Mouse (Mus musculus) MEL (cell line): Measurements from ENCODE around the gene Scin. TPM values are rescaled to one million over a fixed set of nuclear protein-coding genes. Genes with fewer than 3 reads are reported as not detected.
A peak's percentile ranks its signal among the peaks of the same experiment; 100 is the strongest.

ENCODE experiments used
- DNase-seq: peaks from one replicate; pipeline ENCODE4 v3.0.0; 2011; ENCODE audit warnings: low read depth, low spot score
- H3K27ac ChIP-seq: 2 replicates; pipeline ENCODE4 v1.5.1; 2012; ENCODE audit warnings: low read depth, mild to moderate bottlenecking, control low read depth, low read length, moderate library complexity; ENCODE audit not compliant: control insufficient read depth
- H3K27me3 ChIP-seq, 2 experiments: fragments of 150-350 bp in 1 of 2; sonication (generic) in 1 of 2; 2 replicates each; pipeline ENCODE4 v1.6.1; 2012; ENCODE audit warnings: low read length in 2 of 2, mild to moderate bottlenecking in 2 of 2, improper control_type of control experiment in 1 of 2, moderate library complexity in 1 of 2; ENCODE audit not compliant: insufficient read depth in 2 of 2, control insufficient read depth in 1 of 2
- H3K36me3 ChIP-seq, 2 experiments: 2 replicates each; pipeline ENCODE4 v1.6.1; 2012 to 2014; ENCODE audit warnings: low read length in 2 of 2, improper control_type of control experiment in 1 of 2, inconsistent platforms in 1 of 2, mild to moderate bottlenecking in 1 of 2; ENCODE audit not compliant: insufficient read depth in 2 of 2, control insufficient read depth in 1 of 2
- H3K4me1 ChIP-seq, 2 experiments: fragments of 150-350 bp in 1 of 2; sonication (generic) in 1 of 2; 2 replicates each; pipeline ENCODE4 v1.6.1; 2012; ENCODE audit warnings: low read length in 2 of 2, improper control_type of control experiment in 1 of 2, mild to moderate bottlenecking in 1 of 2; ENCODE audit not compliant: insufficient read depth in 2 of 2, control insufficient read depth in 1 of 2
- H3K4me3 ChIP-seq, 2 experiments: fragments of 150-350 bp in 1 of 2; sonication (generic) in 1 of 2; 2 replicates each; pipeline ENCODE4 v1.5.1; 2012; ENCODE audit warnings: low read depth in 2 of 2, low read length in 2 of 2, mild to moderate bottlenecking in 2 of 2, moderate library complexity in 2 of 2, control low read depth in 1 of 2, improper control_type of control experiment in 1 of 2; ENCODE audit not compliant: control insufficient read depth in 1 of 2, insufficient read depth in 1 of 2
- H3K79me2 ChIP-seq: 2 replicates; pipeline ENCODE4 v1.6.1; 2012; ENCODE audit warnings: mild to moderate bottlenecking, low read length, moderate library complexity; ENCODE audit not compliant: control insufficient read depth, poor library complexity, insufficient read depth
- H3K9ac ChIP-seq: 2 replicates; pipeline ENCODE4 v1.6.1; 2012; ENCODE audit warnings: low read depth, mild to moderate bottlenecking, control low read depth, low read length, moderate library complexity; ENCODE audit not compliant: control insufficient read depth, poor library complexity, severe bottlenecking
- H3K9me3 ChIP-seq: fragments of 150-350 bp; sonication (generic); replicated peaks from 2 replicates; pipeline ENCODE4 v1.6.1; 2012; ENCODE audit warnings: mild to moderate bottlenecking, low read length, improper control_type of control experiment, moderate library complexity; ENCODE audit not compliant: insufficient read depth
- BHLHE40 ChIP-seq: IDR thresholded peaks from 2 replicates; pipeline ENCODE4 v1.6.1; 2012; ENCODE audit warnings: low read depth, mild to moderate bottlenecking, inconsistent platforms, low read length, improper control_type of control experiment, borderline replicate concordance
- CHD1 ChIP-seq: IDR thresholded peaks from 2 replicates; pipeline ENCODE4 v1.6.1; 2012; ENCODE audit warnings: low read depth, mild to moderate bottlenecking, inconsistent platforms, low read length, improper control_type of control experiment
- CTCF ChIP-seq, 3 experiments: IDR thresholded peaks in 2 of 3; conservative IDR thresholded peaks in 1 of 3; 2 replicates each; pipeline ENCODE4 v1.5.1; 2011 to 2012; ENCODE audit warnings: low read length in 3 of 3, low read depth in 2 of 3, mild to moderate bottlenecking in 2 of 3, improper control_type of control experiment in 1 of 3, inconsistent platforms in 1 of 3, mixed read lengths in 1 of 3, moderate library complexity in 1 of 3; ENCODE audit not compliant: control insufficient read depth in 1 of 3, insufficient read depth in 1 of 3, poor library complexity in 1 of 3, severe bottlenecking in 1 of 3
- EP300 ChIP-seq, 2 experiments: IDR thresholded peaks; 2 replicates each; pipeline ENCODE4 v1.6.1; 2011; ENCODE audit warnings: improper control_type of control experiment in 2 of 2, low read length in 2 of 2, low read depth in 1 of 2, mild to moderate bottlenecking in 1 of 2
- ETS1 ChIP-seq: IDR thresholded peaks from 2 replicates; pipeline ENCODE4 v1.6.1; 2012; ENCODE audit warnings: low read depth, mild to moderate bottlenecking, inconsistent platforms, low read length, improper control_type of control experiment, moderate library complexity
- GATA1 ChIP-seq: IDR thresholded peaks from 2 replicates; pipeline ENCODE4 v1.6.1; 2011; ENCODE audit warnings: low read depth, low read length, improper control_type of control experiment
- HCFC1 ChIP-seq: IDR thresholded peaks from 2 replicates; pipeline ENCODE4 v1.6.1; 2012; ENCODE audit warnings: low read depth, mild to moderate bottlenecking, inconsistent platforms, low read length, improper control_type of control experiment, moderate library complexity
- JUND ChIP-seq: IDR thresholded peaks from 2 replicates; pipeline ENCODE4 v1.6.1; 2011; ENCODE audit warnings: low read depth, mild to moderate bottlenecking, improper control_type of control experiment, low read length
- KAT2A ChIP-seq: conservative IDR thresholded peaks from 2 replicates; pipeline ENCODE4 v1.6.1; 2012; ENCODE audit warnings: low read depth, low read length, improper control_type of control experiment, inconsistent platforms
- MAX ChIP-seq: IDR thresholded peaks from 2 replicates; pipeline ENCODE4 v1.6.1; 2011; ENCODE audit warnings: low read length, improper control_type of control experiment
- MAZ ChIP-seq: IDR thresholded peaks from 2 replicates; pipeline ENCODE4 v1.6.1; 2012; ENCODE audit warnings: low read depth, mild to moderate bottlenecking, inconsistent platforms, low read length, improper control_type of control experiment
- MXI1 ChIP-seq: IDR thresholded peaks from 2 replicates; pipeline ENCODE4 v1.6.1; 2011; ENCODE audit warnings: mild to moderate bottlenecking, low read depth, low read length, improper control_type of control experiment
- MYB ChIP-seq: IDR thresholded peaks from 2 replicates; pipeline ENCODE4 v1.6.1; 2011; ENCODE audit warnings: mild to moderate bottlenecking, low read depth, low read length, improper control_type of control experiment
- MYC ChIP-seq: IDR thresholded peaks from 2 replicates; pipeline ENCODE4 v1.6.1; 2011; ENCODE audit warnings: low read depth, mild to moderate bottlenecking, low read length, improper control_type of control experiment, moderate library complexity
- POLR2AphosphoS2 ChIP-seq: IDR thresholded peaks from 2 replicates; pipeline ENCODE4 v1.6.1; 2011; ENCODE audit warnings: low read length, improper control_type of control experiment
- RAD21 ChIP-seq: IDR thresholded peaks from 2 replicates; pipeline ENCODE4 v1.6.1; 2011; ENCODE audit warnings: mild to moderate bottlenecking, low read depth, low read length, improper control_type of control experiment
- RCOR1 ChIP-seq: IDR thresholded peaks from 2 replicates; pipeline ENCODE4 v1.6.1; 2012; ENCODE audit warnings: low read depth, mild to moderate bottlenecking, inconsistent platforms, low read length, improper control_type of control experiment
- SIN3A ChIP-seq: IDR thresholded peaks from 2 replicates; pipeline ENCODE4 v1.6.1; 2012; ENCODE audit warnings: low read length, improper control_type of control experiment, inconsistent platforms
- TAL1 ChIP-seq: IDR thresholded peaks from 2 replicates; pipeline ENCODE4 v1.6.1; 2012; ENCODE audit warnings: mild to moderate bottlenecking, inconsistent platforms, low read length, moderate library complexity, mixed read lengths
- TBP ChIP-seq: IDR thresholded peaks from 2 replicates; pipeline ENCODE4 v1.8.0; 2011; ENCODE audit warnings: low read depth, low read length, improper control_type of control experiment
- TCF12 ChIP-seq: IDR thresholded peaks from 2 replicates; pipeline ENCODE4 v1.6.1; 2014; ENCODE audit warnings: low read depth, mild to moderate bottlenecking, inconsistent platforms, low read length, improper control_type of control experiment, moderate library complexity
- UBTF ChIP-seq: IDR thresholded peaks from 2 replicates; pipeline ENCODE4 v1.6.1; 2012; ENCODE audit warnings: low read depth, mild to moderate bottlenecking, inconsistent platforms, low read length, improper control_type of control experiment, moderate library complexity, borderline replicate concordance; ENCODE audit not compliant: insufficient read depth
- ZC3H11A ChIP-seq: IDR thresholded peaks from 2 replicates; pipeline ENCODE4 v1.6.1; 2012; ENCODE audit warnings: low read depth, mild to moderate bottlenecking, inconsistent platforms, low read length, improper control_type of control experiment
- ZMIZ1 ChIP-seq: IDR thresholded peaks from 2 replicates; pipeline ENCODE4 v1.6.1; 2012; ENCODE audit warnings: low read depth, mild to moderate bottlenecking, inconsistent platforms, low read length, improper control_type of control experiment, moderate library complexity
- ZNF384 ChIP-seq: IDR thresholded peaks from 2 replicates; pipeline ENCODE4 v1.6.1; 2012; ENCODE audit warnings: low read depth, mild to moderate bottlenecking, inconsistent platforms, low read length, improper control_type of control experiment
- polyA plus RNA-seq, 2 experiments: library from polyadenylated mRNA; stranded (reverse) in 1 of 2; unstranded in 1 of 2; fragments of >175 nt in 1 of 2; fragments of >200 nt in 1 of 2; gene quantifications; 2 replicates each; pipeline versions ENCODE4 v1.2.1 to v1.2.4; 2012; ENCODE audit warnings: low replicate concordance in 2 of 2, low read depth in 1 of 2; ENCODE audit not compliant: insufficient read length in 2 of 2, insufficient read depth in 1 of 2, missing spikeins in 1 of 2
- total RNA-seq: library from RNA; depleted of rRNA; stranded (reverse); fragments of 300-350 nt; gene quantifications from 2 replicates; pipeline ENCODE4 v1.2.3, GENCODE M21; 2012

Gene Scin
- total and polyA plus RNA-seq, 3 experiments = 0.03 to 0.04 TPM; not detected in 1

- Histone ChIP-seq H3K4me3 (peak overlapping the region; percentile 85 to 96), H3K27me3 (no peaks in the 10 kb centered on the region), H3K79me2 (peaks cover 24% of the 10 kb centered on the region), H3K4me1 (no peaks in the 10 kb centered on the region; a peak in 1 of 4 replicates), H3K9me3 (no peaks in the 10 kb centered on the region)
- peak; percentile 72 for DNase-seq
- TF ChIP-seq TBP (peak; percentile 29; the same call in 1 of the 2 replicates), MYC (peak; percentile 47; the same call in 1 of the 2 replicates), GATA1 (peak; percentile 83), HCFC1 (0 out of 2 replicates have a peak, but pooled peaks have one; percentile 37), MXI1 (peak; percentile 36; the same call in 1 of the 2 replicates), JUND (no peak), UBTF (no peak), POLR2AphosphoS2 (no peak), ZC3H11A (no peak), ETS1 (peak; percentile 77), TCF12 (0 out of 2 replicates have a peak, but pooled peaks have one; percentile 46), ZNF384 (no peak), CTCF (IDR thresholded peaks at IDR 0.05 in 2 of 3, conservative IDR thresholded peaks at IDR 0.05 in 1 of 3; ENCODE audit: control insufficient read depth in 1 of 3, insufficient read depth in 1 of 3, low read depth in 2 of 3, low read length in 3 of 3, poor library complexity in 1 of 3, severe bottlenecking in 1 of 3) (no peak), RCOR1 (peak; percentile 24; the same call in 1 of the 2 replicates), EP300 (IDR thresholded peaks at IDR 0.05; ENCODE audit: low read depth in 1 of 2, low read length in 2 of 2) (peak; percentile 36 to 64; a peak in 3 of 4 replicates), ZMIZ1 (no peak), RAD21 (no peak), MYB (no peak; the same call in 1 of the 2 replicates), MAX (peak; percentile 56; the same call in 1 of the 2 replicates), BHLHE40 (no peak; the same call in 1 of the 2 replicates), MAZ (no peak), TAL1 (no peak), SIN3A (peak; percentile 73), KAT2A (no peak), CHD1 (no peak)
- TF ChIP-seq, all 39 proteins: peak for 11
- peak overlapping the region; percentile 86 for H3K9ac ChIP-seq
- peak overlapping the region; percentile 86 for H3K27ac ChIP-seq
- H3K36me3 ChIP-seq = peaks cover 5 to 12% of the 10 kb centered on the region in 2 experiments; a peak in 3 of 4 replicates
Measured at GRCm38 (mm10) chr12:40036666-40037065, 97.4 kb downstream of the Scin start.
